Mouse (Mus musculus) cerebellum, postnatal 4 days (tissue): Measurements from ENCODE around the gene Ptprcap.
"Not testable (repeated sequence)": the region's sequence is repeated elsewhere in the genome, so short reads cannot be mapped to it uniquely, and the experiment has no call there.

Experiments
- DNase-seq, 2 experiments: peaks; one replicate each; pipeline ENCODE4 v3.0.0; 2022; ENCODE audit warnings: low spot score in 2 of 2, mixed read lengths in 1 of 2

Gene Ptprcap

GRCm38 (mm10) chr19:4125741-4126696 is 27.4 kb upstream of the Ptprcap start, which contains the start of gene Aip:
Gene Aip, minus strand, starts transcription at chr19:4125858.
- peak; percentile 93 to 98 for DNase-seq

- no peak for DNase-seq
Observed at GRCm38 (mm10) chr19:4126759-4127495, 26.5 kb upstream of the Ptprcap start.

GRCm38 (mm10) chr19:4129462-4129861 is 23.9 kb upstream of the Ptprcap start:
- DNase-seq = no peak

GRCm38 (mm10) chr19:4130106-4130505 is 23.3 kb upstream of the Ptprcap start:
- no peak for DNase-seq

- DNase-seq = peak in 1 of 2 experiments; percentile 18
Observed at GRCm38 (mm10) chr19:4131075-4131474, 22.3 kb upstream of the Ptprcap start.

GRCm38 (mm10) chr19:4131768-4132167 is 21.6 kb upstream of the Ptprcap start:
- no peak for DNase-seq

- DNase-seq = no peak
Observed at GRCm38 (mm10) chr19:4134354-4134753, 19.1 kb upstream of the Ptprcap start.

GRCm38 (mm10) chr19:4135229-4135962 is 18.0 kb upstream of the Ptprcap start:
- not testable (repeated sequence) for DNase-seq

- not testable (repeated sequence) for DNase-seq
Observed at GRCm38 (mm10) chr19:4135963-4136345, 17.4 kb upstream of the Ptprcap start.

GRCm38 (mm10) chr19:4136463-4136862 is 16.9 kb upstream of the Ptprcap start:
- DNase-seq = no peak

- DNase-seq = no peak
Observed at GRCm38 (mm10) chr19:4137913-4138312, 15.5 kb upstream of the Ptprcap start.

GRCm38 (mm10) chr19:4139446-4139845 is 14.0 kb upstream of the Ptprcap start, which contains the start of gene Gpr152:
Gene Gpr152, plus strand, starts transcription at chr19:4139787.
- no peak for DNase-seq

GRCm38 (mm10) chr19:4140147-4140546 is 13.3 kb upstream of the Ptprcap start:
- no peak for DNase-seq

- DNase-seq = no peak
Observed at GRCm38 (mm10) chr19:4142416-4143173, 10.8 kb upstream of the Ptprcap start.

- DNase-seq = no peak
Observed at GRCm38 (mm10) chr19:4143759-4144268, 9.6 kb upstream of the Ptprcap start, which contains the start of gene Cabp4. Gene Cabp4, minus strand, starts transcription at chr19:4144033.

GRCm38 (mm10) chr19:4144550-4145498 is 8.6 kb upstream of the Ptprcap start:
- DNase-seq = no peak

GRCm38 (mm10) chr19:4145936-4146335 is 7.5 kb upstream of the Ptprcap start:
- no peak for DNase-seq

- DNase-seq = no peak
Observed at GRCm38 (mm10) chr19:4146366-4147021, 6.9 kb upstream of the Ptprcap start.

GRCm38 (mm10) chr19:4147022-4147405 is 6.4 kb upstream of the Ptprcap start:
- DNase-seq = no peak
